Mouse (Mus musculus) embryonic facial prominence, embryonic 13.5 days (tissue): ENCODE measurements around the gene Nkiras2. TPM values are rescaled to one million over a fixed set of nuclear protein-coding genes. Genes with fewer than 3 reads are reported as not detected.

ENCODE experiments used
- polyA plus RNA-seq: library from polyadenylated mRNA; unstranded; fragments of >200 nt; fragmentation: Nextera tagmentation; extraction: Ambion mirVana; gene quantifications from 2 replicates; pipeline ENCODE4 v1.2.1, GENCODE M21; 2015

Gene Nkiras2
- polyA plus RNA-seq, 1 experiment from 2014 or later = 79.0 TPM

Other genes starting within 250 kb of the Nkiras2 start
- gene Jup, start 221.5 kb upstream of the Nkiras2 start, polyA plus RNA-seq = 104 TPM in 2 replicates
- 52.2 and 57.2 TPM in 2 replicates for gene P3h4, start 204.4 kb upstream of the Nkiras2 start, polyA plus RNA-seq
- 125 and 134 TPM in 2 replicates for gene Fkbp10, start 203.5 kb upstream of the Nkiras2 start, polyA plus RNA-seq
- 158 and 167 TPM in 2 replicates for gene Nt5c3b, start 177.4 kb upstream of the Nkiras2 start, polyA plus RNA-seq
- 1.1 and 1.7 TPM in 2 replicates for gene Klhl10, start 177.3 kb upstream of the Nkiras2 start, polyA plus RNA-seq
- 12.0 and 12.6 TPM in 2 replicates for gene Klhl11, start 146.5 kb upstream of the Nkiras2 start, polyA plus RNA-seq
- gene Acly, start 91.2 kb upstream of the Nkiras2 start, polyA plus RNA-seq = 138 and 141 TPM in 2 replicates
- 0.66 and 0.80 TPM in 2 replicates for gene Ttc25, start 73.6 kb upstream of the Nkiras2 start, polyA plus RNA-seq
- gene Cnp, start 44.3 kb upstream of the Nkiras2 start, polyA plus RNA-seq = 28.0 and 31.4 TPM in 2 replicates
- gene Dnajc7, start 924 bp downstream of the Nkiras2 start, polyA plus RNA-seq = 277 and 293 TPM in 2 replicates
- gene Zfp385c, start 73.2 kb downstream of the Nkiras2 start, polyA plus RNA-seq = 1.7 and 2.3 TPM in 2 replicates
- 3.4 and 5.2 TPM in 2 replicates for gene Dhx58, start 85.0 kb downstream of the Nkiras2 start, polyA plus RNA-seq
- gene Kat2a, start 93.2 kb downstream of the Nkiras2 start, polyA plus RNA-seq = 54.9 and 61.0 TPM in 2 replicates
- 0.39 TPM in 1 of 2 replicates, not detected in the other for gene Hspb9, start 94.6 kb downstream of the Nkiras2 start, polyA plus RNA-seq
- 21.0 and 28.5 TPM in 2 replicates for gene Rab5c, start 119.0 kb downstream of the Nkiras2 start, polyA plus RNA-seq
- 0.08 and 0.14 TPM in 2 replicates for gene Kcnh4, start 140.7 kb downstream of the Nkiras2 start, polyA plus RNA-seq
- gene Hcrt, start 143.7 kb downstream of the Nkiras2 start, polyA plus RNA-seq = not detected in 2 replicates
- gene Ghdc, start 151.7 kb downstream of the Nkiras2 start, polyA plus RNA-seq = 6.3 and 7.0 TPM in 2 replicates
- gene Stat5b, start 231.5 kb downstream of the Nkiras2 start, polyA plus RNA-seq = 19.1 and 19.9 TPM in 2 replicates
- gene Stat5a, start 240.1 kb downstream of the Nkiras2 start, polyA plus RNA-seq = 4.9 and 6.6 TPM in 2 replicates